Mouse (Mus musculus) C2C12 (cell line): ENCODE measurements around the gene 9630041A04Rik. TPM values are rescaled to one million over a fixed set of nuclear protein-coding genes. Genes with fewer than 3 reads are reported as not detected.

Experiments
- H3K27me3 ChIP-seq: one replicate; pipeline ENCODE4 v1.6.1; 2011; ENCODE audit not compliant: control insufficient read depth, insufficient read depth, insufficient read length
- H3K36me3 ChIP-seq: one replicate; pipeline ENCODE4 v1.6.1; 2011; ENCODE audit not compliant: control insufficient read depth, insufficient read depth
- H3K4me3 ChIP-seq: one replicate; pipeline ENCODE4 v1.5.1; 2011; ENCODE audit warnings: mild to moderate bottlenecking, control low read depth; ENCODE audit not compliant: poor library complexity, insufficient read depth, severe bottlenecking
- H3K79me2 ChIP-seq: one replicate; pipeline ENCODE4 v1.6.1; 2011; ENCODE audit not compliant: control insufficient read depth, insufficient read depth
- H3K79me3 ChIP-seq: one replicate; pipeline ENCODE4 v1.6.1; 2011; ENCODE audit warnings: low read depth, control low read depth
- H3ac ChIP-seq: one replicate; pipeline ENCODE3; 2011; ENCODE audit warnings: low read depth; ENCODE audit not compliant: control insufficient read depth, insufficient read length
- CEBPB ChIP-seq: IDR thresholded peaks from one replicate; pipeline ENCODE4 v1.6.1; 2011; ENCODE audit warnings: low read depth, mild to moderate bottlenecking, control low read depth, moderate library complexity
- CTCF ChIP-seq: IDR thresholded peaks from one replicate; pipeline ENCODE4 v1.5.1; 2011; ENCODE audit not compliant: control insufficient read depth, insufficient read depth, insufficient read length
- FOSL1 ChIP-seq: IDR thresholded peaks from one replicate; pipeline ENCODE4 v1.8.0; 2011; ENCODE audit warnings: mild to moderate bottlenecking, low read length; ENCODE audit not compliant: poor library complexity, insufficient read depth, severe bottlenecking
- MAX ChIP-seq: IDR thresholded peaks from one replicate; pipeline ENCODE4 v1.6.1; 2011; ENCODE audit warnings: mild to moderate bottlenecking, control low read depth
- MYOD1 ChIP-seq: IDR thresholded peaks from one replicate; pipeline ENCODE4 v1.6.1; 2011; ENCODE audit warnings: low read depth; ENCODE audit not compliant: control insufficient read depth, insufficient read length
- MYOG ChIP-seq: IDR thresholded peaks from one replicate; pipeline ENCODE4 v1.6.1; 2011; ENCODE audit not compliant: control insufficient read depth, insufficient read length; ENCODE audit errors: extremely low read depth
- USF1 ChIP-seq: IDR thresholded peaks from one replicate; pipeline ENCODE4 v1.6.1; 2011; ENCODE audit warnings: low read depth, mild to moderate bottlenecking, control low read depth, moderate library complexity
- polyA plus RNA-seq: library from polyadenylated mRNA; unstranded; fragments of >200 nt; fragmentation: generic; extraction: Trizol; gene quantifications from one replicate; pipeline ENCODE4 v1.2.1, GENCODE M21; 2012; ENCODE audit warnings: missing spikeins

Gene 9630041A04Rik
- polyA plus RNA-seq, 1 experiment: not detected

GRCm38 (mm10) chr9:101956228-101956627, 94.6 kb downstream of the 9630041A04Rik start:
- H3ac ChIP-seq: no peak overlapping the region
- H3K36me3 ChIP-seq: no peaks in the 10 kb centered on the region
- H3K4me3 ChIP-seq: no peak overlapping the region
- TF ChIP-seq MAX (no peak), USF1 (no peak), FOSL1 (no peak), MYOD1 (no peak), CTCF (no peak), MYOG (no peak), CEBPB (no peak)
- H3K79me3 ChIP-seq: no peaks in the 10 kb centered on the region
- H3K79me2 ChIP-seq: no peaks in the 10 kb centered on the region
- H3K27me3 ChIP-seq: no peaks in the 10 kb centered on the region

GRCm38 (mm10) chr9:101971806-101972205, 110.2 kb downstream of the 9630041A04Rik start:
- H3K4me3 ChIP-seq: no peak overlapping the region
- TF ChIP-seq CTCF: no peak
- TF ChIP-seq MYOD1: no peak
- no peak for TF ChIP-seq CEBPB
- no peak for TF ChIP-seq USF1
- TF ChIP-seq FOSL1: no peak
- TF ChIP-seq MAX: no peak
- no peak for TF ChIP-seq MYOG
- no peaks in the 10 kb centered on the region for H3K79me2 ChIP-seq
- H3ac ChIP-seq: no peak overlapping the region
- H3K36me3 ChIP-seq: no peaks in the 10 kb centered on the region
- no peaks in the 10 kb centered on the region for H3K27me3 ChIP-seq
- no peaks in the 10 kb centered on the region for H3K79me3 ChIP-seq

DNA sequence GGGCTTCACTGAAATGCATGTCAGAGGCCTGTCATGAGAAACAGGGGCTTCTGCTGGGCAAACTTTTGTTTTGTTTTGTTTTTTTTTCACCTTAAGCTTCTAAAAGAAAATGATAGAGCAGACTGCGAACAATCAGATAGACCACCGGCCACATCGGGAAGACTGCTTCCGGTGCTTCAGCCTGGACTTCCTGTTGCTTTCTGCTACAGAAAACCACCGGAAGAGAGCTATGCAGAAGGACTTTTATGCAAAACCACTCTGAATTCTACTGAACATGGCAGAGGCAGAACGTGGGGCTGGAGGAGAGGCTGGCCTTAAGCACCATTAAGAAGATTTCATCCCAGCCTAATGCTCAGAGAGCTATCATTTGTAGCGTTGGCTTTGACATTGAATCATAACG, 110.7 kb downstream of the 9630041A04Rik start:
- Histone ChIP-seq H3K79me3 (no peaks in the 10 kb centered on the region), H3K27me3 (no peaks in the 10 kb centered on the region), H3ac (no peak overlapping the region), H3K36me3 (no peaks in the 10 kb centered on the region), H3K4me3 (no peak overlapping the region), H3K79me2 (no peaks in the 10 kb centered on the region)
- no peak for TF ChIP-seq MAX
- TF ChIP-seq MYOD1: no peak
- TF ChIP-seq USF1: no peak
- TF ChIP-seq CEBPB: no peak
- TF ChIP-seq CTCF: no peak
- no peak for TF ChIP-seq MYOG
- no peak for TF ChIP-seq FOSL1

DNA sequence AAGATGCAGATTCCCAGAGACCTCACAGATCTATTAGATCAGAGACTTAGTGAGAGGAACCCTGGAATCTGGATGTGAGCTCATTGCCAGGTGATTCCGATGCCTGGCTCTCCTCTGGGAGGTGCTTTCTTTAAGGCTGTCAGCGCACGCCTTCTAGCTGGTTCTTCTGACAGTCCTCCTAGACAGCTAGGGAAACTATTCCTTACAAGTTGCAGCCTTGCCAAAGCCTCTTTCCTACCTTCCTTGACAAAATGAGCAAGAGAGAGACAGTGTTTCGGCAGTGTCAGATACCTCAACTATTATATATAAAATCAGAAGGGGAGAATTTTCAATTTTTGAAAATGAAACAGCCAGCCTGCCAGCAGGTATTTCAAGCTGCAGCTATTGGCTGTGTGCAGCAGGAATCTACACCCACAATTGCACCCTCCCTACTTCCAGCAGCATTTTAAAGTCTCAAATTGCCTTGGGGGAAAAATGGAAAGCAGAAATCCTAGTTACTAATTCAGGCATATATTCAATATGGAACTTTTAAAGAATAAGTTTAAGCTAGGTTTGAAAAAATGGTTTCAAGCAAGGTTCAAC, 115.3 kb downstream of the 9630041A04Rik start:
- H3K27me3 ChIP-seq: no peaks in the 10 kb centered on the region
- TF ChIP-seq MYOD1 (no peak), CTCF (no peak), FOSL1 (no peak), MAX (no peak), USF1 (no peak), CEBPB (no peak), MYOG (no peak)
- no peaks in the 10 kb centered on the region for H3K79me3 ChIP-seq
- H3K36me3 ChIP-seq: no peaks in the 10 kb centered on the region
- H3ac ChIP-seq: no peak overlapping the region
- H3K79me2 ChIP-seq: no peaks in the 10 kb centered on the region
- no peak overlapping the region for H3K4me3 ChIP-seq

GRCm38 (mm10) chr9:101981161-101981560, 119.5 kb downstream of the 9630041A04Rik start:
- Histone ChIP-seq H3K79me3 (no peaks in the 10 kb centered on the region), H3ac (no peak overlapping the region), H3K79me2 (no peaks in the 10 kb centered on the region), H3K36me3 (no peaks in the 10 kb centered on the region), H3K4me3 (no peak overlapping the region), H3K27me3 (no peaks in the 10 kb centered on the region)
- TF ChIP-seq CTCF (no peak), MYOG (no peak), FOSL1 (no peak), USF1 (no peak), MAX (no peak), MYOD1 (no peak), CEBPB (no peak)

DNA sequence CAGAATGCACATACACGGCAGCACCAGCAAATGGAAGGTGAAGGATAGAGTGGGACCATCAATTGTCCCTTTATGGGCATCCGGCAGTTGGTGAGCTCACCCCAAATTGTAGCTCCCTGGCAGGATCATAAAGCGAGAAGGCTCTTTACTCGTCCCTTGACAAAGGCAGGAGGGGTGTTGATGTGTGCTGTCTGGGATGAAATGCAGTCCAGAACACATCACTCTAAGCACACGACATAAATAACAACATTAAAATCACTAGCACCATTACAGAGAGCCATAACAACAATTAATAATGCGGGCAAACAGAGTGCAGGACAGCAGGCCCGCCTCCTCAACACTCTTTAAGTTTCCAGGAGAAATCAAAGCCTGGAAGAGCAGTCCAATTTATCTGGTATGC, 120.7 kb downstream of the 9630041A04Rik start:
- Histone ChIP-seq H3K27me3 (no peaks in the 10 kb centered on the region), H3K79me2 (no peaks in the 10 kb centered on the region), H3K36me3 (no peaks in the 10 kb centered on the region), H3ac (no peak overlapping the region), H3K4me3 (no peak overlapping the region), H3K79me3 (no peaks in the 10 kb centered on the region)
- TF ChIP-seq MYOG: no peak
- TF ChIP-seq MAX: no peak
- no peak for TF ChIP-seq CTCF
- TF ChIP-seq MYOD1: no peak
- TF ChIP-seq CEBPB: no peak
- no peak for TF ChIP-seq USF1
- no peak for TF ChIP-seq FOSL1
